Mouse (Mus musculus): ENCODE data around the gene Itga11. TPM values are rescaled to one million over a fixed set of nuclear protein-coding genes. Genes with fewer than 3 reads are reported as not detected.

Gene Itga11
- total RNA-seq (2012; rRNA removed), result 0.04 TPM in 1 of 2 replicates, not detected in the other
- total RNA-seq (2014; rRNA removed), result 0.04 TPM in 2 replicates
- polyA plus RNA-seq (2012; ENCODE audit: insufficient read length, low read depth), result 0.26 and 0.31 TPM in 2 replicates

DNA sequence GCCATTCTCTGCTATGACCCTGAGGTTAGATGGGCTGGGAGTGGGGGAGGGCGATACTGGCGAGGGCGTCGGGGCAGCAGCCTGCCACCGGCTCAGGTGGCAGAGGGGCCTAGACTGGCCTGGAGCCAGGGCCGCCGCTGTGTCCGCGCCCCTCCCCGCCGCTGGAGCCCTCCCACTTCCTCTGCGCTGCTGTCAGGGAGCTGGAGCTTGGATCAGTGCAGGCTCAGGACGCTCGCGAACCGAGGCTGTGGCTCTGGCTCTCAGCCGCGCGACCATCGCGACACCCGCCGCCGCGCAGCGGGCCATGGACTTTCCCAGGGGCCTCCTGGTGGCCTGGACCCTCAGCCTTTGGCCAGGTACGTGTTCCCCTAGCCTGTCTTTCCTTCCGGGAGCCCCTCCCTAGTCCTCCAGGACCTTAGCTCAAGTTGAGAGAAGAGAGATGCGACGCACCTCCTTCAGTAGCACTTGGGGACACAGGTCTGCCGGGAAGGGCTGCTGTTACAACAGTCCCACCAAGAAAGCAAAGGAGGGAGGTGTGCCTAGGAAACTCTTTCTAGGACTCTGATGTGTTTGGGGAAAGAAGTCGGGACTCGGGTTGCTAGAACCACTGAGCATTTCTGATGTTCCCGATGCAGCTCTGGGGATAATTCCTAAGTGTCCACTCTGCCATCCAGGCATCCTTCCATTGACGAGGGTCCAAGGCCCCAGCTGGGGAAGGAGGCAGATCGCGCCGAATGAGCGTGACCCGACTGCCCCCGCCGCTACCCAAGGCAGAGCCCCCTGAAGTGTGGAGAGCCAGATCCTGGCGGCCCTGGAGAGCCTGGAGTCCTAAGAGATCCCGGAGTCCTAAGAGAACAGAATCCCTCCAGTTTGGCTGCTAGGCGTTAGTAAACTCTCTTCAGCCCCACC is at the start of gene Itga11:
Gene Itga11, plus strand, starts transcription at position 186 of the 909 bp plus-strand sequence.
- no peak for TF ChIP-seq POLR2AphosphoS2 (IDR thresholded peaks at IDR 0.05; ENCODE audit: low read depth, low read length)
- no peak for TF ChIP-seq SMC3 (IDR thresholded peaks at IDR 0.05; ENCODE audit: low read depth, low read length)
- TF ChIP-seq CTCF (conservative IDR thresholded peaks at IDR 0.05 in 1 of 2, IDR thresholded peaks at IDR 0.05 in 1 of 2; ENCODE audit: low read depth in 2 of 2, low read length in 2 of 2), result no peak
- no peak for TF ChIP-seq TCF12 (IDR thresholded peaks at IDR 0.05; ENCODE audit: low read depth, low read length)
- TF ChIP-seq IRF4 (IDR thresholded peaks at IDR 0.05; ENCODE audit: low read depth, low read length), result no peak
- no peak for TF ChIP-seq MAFK (IDR thresholded peaks at IDR 0.05; ENCODE audit: insufficient replicate concordance, low read length)
- TF ChIP-seq MYC (IDR thresholded peaks at IDR 0.05; ENCODE audit: low read depth, low read length), result no peak
- no peak for TF ChIP-seq CHD2 (IDR thresholded peaks at IDR 0.05; ENCODE audit: low read length)
- TF ChIP-seq SIN3A (IDR thresholded peaks at IDR 0.05; ENCODE audit: low read length), result no peak
- TF ChIP-seq ZKSCAN1 (IDR thresholded peaks at IDR 0.05; ENCODE audit: borderline replicate concordance, low read depth, low read length), result no peak
- no peak for TF ChIP-seq ZNF384 (IDR thresholded peaks at IDR 0.05; ENCODE audit: low read depth, low read length)
- TF ChIP-seq PAX5 (IDR thresholded peaks at IDR 0.05; ENCODE audit: low read length), result no peak
- no peak for TF ChIP-seq CHD1 (IDR thresholded peaks at IDR 0.05; ENCODE audit: low read depth, low read length)
- no peak for TF ChIP-seq ETS1 (conservative IDR thresholded peaks at IDR 0.05; ENCODE audit: low read depth, low read length)
- TF ChIP-seq MXI1 (IDR thresholded peaks at IDR 0.05; ENCODE audit: low read depth, low read length), result no peak
- no peak within 1 kb of the TSS for H3K27ac ChIP-seq (ENCODE audit: insufficient read depth, low read depth)
- H3K36me3 ChIP-seq (replicated peaks in 1 of 2; ENCODE audit: control insufficient read depth in 1 of 2, insufficient read depth in 1 of 2, low read length in 1 of 2), result no peaks in the 10 kb centered on the region
- no peak within 1 kb of the TSS for H3K4me2 ChIP-seq (ENCODE audit: insufficient read depth, low read depth, poor library complexity, severe bottlenecking)
- H3K4me3 ChIP-seq (replicated peaks in 1 of 3; ENCODE audit: low read depth in 2 of 3, low read length in 2 of 3, poor library complexity in 1 of 3), result no peak within 1 kb of the TSS
- DNase-seq (ENCODE audit: extremely low read depth), result no peak
- H3K79me2 ChIP-seq (replicated peaks; ENCODE audit: control insufficient read depth, extremely low read depth, insufficient read depth, poor library complexity, severe bottlenecking), result no peaks in the 10 kb centered on the region
- H3K27me3 ChIP-seq (replicated peaks), result peaks cover 27% of the 10 kb centered on the region
- no peak within 1 kb of the TSS for H3K9ac ChIP-seq (ENCODE audit: insufficient read depth, low read depth)
- H3K9me3 ChIP-seq (replicated peaks; ENCODE audit: low read length), result no peaks in the 10 kb centered on the region
- dilution Hi-C loops (cut with MboI; ENCODE audit: extremely low pct_ligation_motif_present, extremely low pct_unique_long_range_greater_than_20kb, low sequenced_read_pairs), result no loop called here
- H3K4me1 ChIP-seq (ENCODE audit: control insufficient read depth in 1 of 2, insufficient read depth in 2 of 2), result peaks cover 0 to 3% of the 10 kb centered on the region in 2 experiments; a peak in 1 of 4 replicates
- in situ Hi-C loops (cut with MboI; ENCODE audit: low pct_ligation_motif_present, low pct_unique_long_range_greater_than_20kb, low sequenced_read_pairs), result no loop called here

GRCm38 (mm10) chr9:62630631-62631240 is 46.9 kb upstream of the Itga11 start:
- no peak for TF ChIP-seq PAX5 (IDR thresholded peaks at IDR 0.05; ENCODE audit: low read length)
- TF ChIP-seq NRF1 (IDR thresholded peaks at IDR 0.05; ENCODE audit: low read depth, low read length), result no peak
- no peak for TF ChIP-seq USF2 (conservative IDR thresholded peaks at IDR 0.05; ENCODE audit: low read depth, low read length)
- TF ChIP-seq SMC3 (IDR thresholded peaks at IDR 0.05; ENCODE audit: low read depth, low read length), result no peak
- TF ChIP-seq ETS1 (conservative IDR thresholded peaks at IDR 0.05; ENCODE audit: low read depth, low read length), result no peak
- TF ChIP-seq UBTF (IDR thresholded peaks at IDR 0.05; ENCODE audit: low read depth, low read length), result no peak
- TF ChIP-seq ZNF384 (IDR thresholded peaks at IDR 0.05; ENCODE audit: low read depth, low read length), result no peak
- no peak for TF ChIP-seq E2F4 (IDR thresholded peaks at IDR 0.05; ENCODE audit: insufficient replicate concordance, low read depth, low read length)
- TF ChIP-seq RAD21 (IDR thresholded peaks at IDR 0.05; ENCODE audit: low read depth, low read length), result no peak
- no peak for TF ChIP-seq MEF2A (IDR thresholded peaks at IDR 0.05; ENCODE audit: borderline replicate concordance, low read depth, low read length)
- TF ChIP-seq JUND (conservative IDR thresholded peaks at IDR 0.05; ENCODE audit: low read depth, low read length), result no peak
- no peak for TF ChIP-seq GABPA (IDR thresholded peaks at IDR 0.05; ENCODE audit: insufficient replicate concordance, low read depth, low read length)
- TF ChIP-seq KAT2A (IDR thresholded peaks at IDR 0.05; ENCODE audit: insufficient replicate concordance, low read length), result no peak
- TF ChIP-seq ZC3H11A (IDR thresholded peaks at IDR 0.05; ENCODE audit: low read depth, low read length), result no peak
- no peak for TF ChIP-seq USF1 (IDR thresholded peaks at IDR 0.05; ENCODE audit: low read depth, low read length)
- no peak for TF ChIP-seq ELF1 (IDR thresholded peaks at IDR 0.05; ENCODE audit: low read depth, low read length)
- TF ChIP-seq EP300 (IDR thresholded peaks at IDR 0.05; ENCODE audit: low read length), result no peak
- TF ChIP-seq BHLHE40 (IDR thresholded peaks at IDR 0.05; ENCODE audit: low read depth, low read length), result no peak
- no peak overlapping the region for H3K27ac ChIP-seq (ENCODE audit: insufficient read depth, low read depth)
- in situ Hi-C loops (cut with MboI; ENCODE audit: low pct_ligation_motif_present, low pct_unique_long_range_greater_than_20kb, low sequenced_read_pairs) (no loop called here), dilution Hi-C loops (cut with MboI; ENCODE audit: extremely low pct_ligation_motif_present, extremely low pct_unique_long_range_greater_than_20kb, low sequenced_read_pairs) (no loop called here)
- no peaks in the 10 kb centered on the region for H3K9me3 ChIP-seq (replicated peaks; ENCODE audit: low read length)
- H3K4me2 ChIP-seq (ENCODE audit: insufficient read depth, low read depth, poor library complexity, severe bottlenecking), result no peak overlapping the region
- H3K79me2 ChIP-seq (replicated peaks; ENCODE audit: control insufficient read depth, extremely low read depth, insufficient read depth, poor library complexity, severe bottlenecking), result no peaks in the 10 kb centered on the region
- H3K4me1 ChIP-seq (ENCODE audit: control insufficient read depth in 1 of 2, insufficient read depth in 2 of 2), result peaks cover 3 to 21% of the 10 kb centered on the region in 2 experiments; a peak in 3 of 4 replicates
- H3K36me3 ChIP-seq (replicated peaks in 1 of 2; ENCODE audit: control insufficient read depth in 1 of 2, insufficient read depth in 1 of 2, low read length in 1 of 2), result no peaks in the 10 kb centered on the region
- no peaks in the 10 kb centered on the region for H3K27me3 ChIP-seq (replicated peaks)
- no peak for DNase-seq (ENCODE audit: extremely low read depth)
- no peak overlapping the region for H3K4me3 ChIP-seq (replicated peaks in 1 of 3; ENCODE audit: low read depth in 2 of 3, low read length in 2 of 3, poor library complexity in 1 of 3)
- H3K9ac ChIP-seq (ENCODE audit: insufficient read depth, low read depth), result no peak overlapping the region

All from CH12.LX (cell line).